Mouse (Mus musculus) neural tube, embryonic 15.5 days (tissue): Measurements from ENCODE around the gene Psrc1. TPM values are rescaled to one million over a fixed set of nuclear protein-coding genes. Genes with fewer than 3 reads are reported as not detected.

Experiments used
- ATAC-seq: fragments of 200-750 bp; cut with Nextera tagmentation; 2 replicates; pipeline ENCODE4 v1.8.0; 2017; ENCODE audit warnings: mild to moderate bottlenecking, moderate TSS enrichment, moderate library complexity; ENCODE audit not compliant: low FRiP score
- H3K27ac ChIP-seq: fragments of 300-500 bp; sonication (generic); replicated peaks from 2 replicates; pipeline ENCODE4 v1.5.1; 2015; ENCODE audit warnings: mild to moderate bottlenecking, inconsistent platforms
- H3K27me3 ChIP-seq: fragments of 300-500 bp; sonication (generic); replicated peaks from 2 replicates; pipeline ENCODE4 v1.6.1; 2015; ENCODE audit warnings: inconsistent platforms
- H3K36me3 ChIP-seq: fragments of 300-500 bp; sonication (generic); 2 replicates; pipeline ENCODE4 v1.6.1; 2015; ENCODE audit warnings: inconsistent platforms
- H3K4me1 ChIP-seq: fragments of 300-500 bp; sonication (generic); 2 replicates; pipeline ENCODE4 v1.6.1; 2015; ENCODE audit warnings: inconsistent platforms
- H3K4me2 ChIP-seq: fragments of 300-500 bp; sonication (generic); 2 replicates; pipeline ENCODE4 v1.6.1; 2015; ENCODE audit warnings: inconsistent platforms, mild to moderate bottlenecking, moderate library complexity
- H3K4me3 ChIP-seq: fragments of 300-500 bp; sonication (generic); replicated peaks from 2 replicates; pipeline ENCODE4 v1.5.1; 2015; ENCODE audit warnings: mild to moderate bottlenecking, inconsistent platforms
- H3K9ac ChIP-seq: fragments of 300-500 bp; sonication (generic); replicated peaks from 2 replicates; pipeline ENCODE4 v1.6.1; 2015; ENCODE audit warnings: mild to moderate bottlenecking, inconsistent platforms
- H3K9me3 ChIP-seq: fragments of 300-500 bp; sonication (generic); replicated peaks from 2 replicates; pipeline ENCODE4 v1.6.1; 2016; ENCODE audit warnings: inconsistent platforms
- WGBS: fragments of 180-500 bp; shearing (Covaris S2); methylation state at CpG from one replicate; pipeline ENCODE4 v1.1.7; 2015; ENCODE audit warnings: mixed read lengths; 5-methylcytosine and 5-hydroxymethylcytosine counted together
- polyA plus RNA-seq: library from polyadenylated mRNA; unstranded; fragments of >200 nt; fragmentation: Nextera tagmentation; extraction: Ambion mirVana; gene quantifications from 2 replicates; pipeline ENCODE4 v1.2.1, GENCODE M21; 2015

The Psrc1 gene
- 5.5 and 12.4 TPM in 2 replicates for polyA plus RNA-seq

- Histone ChIP-seq H3K9me3 (no peaks in the 10 kb centered on the region), H3K4me2 (peak within 1 kb of the TSS; percentile 75), H3K27me3 (no peaks in the 10 kb centered on the region), H3K4me3 (peak within 1 kb of the TSS; percentile 74), H3K9ac (peak within 1 kb of the TSS; percentile 52), H3K27ac (no peak within 1 kb of the TSS), H3K4me1 (peaks cover 28% of the 10 kb centered on the region), H3K36me3 (no peaks in the 10 kb centered on the region)
- 2% methylated on average over 44 of the region's 44 CpGs for WGBS
- peak; percentile 93 for ATAC-seq
Observed at GRCm38 (mm10) chr3:108383485-108384354, at the start of gene Psrc1. TSS of gene Psrc1 (plus strand) at chr3:108383839.

DNA sequence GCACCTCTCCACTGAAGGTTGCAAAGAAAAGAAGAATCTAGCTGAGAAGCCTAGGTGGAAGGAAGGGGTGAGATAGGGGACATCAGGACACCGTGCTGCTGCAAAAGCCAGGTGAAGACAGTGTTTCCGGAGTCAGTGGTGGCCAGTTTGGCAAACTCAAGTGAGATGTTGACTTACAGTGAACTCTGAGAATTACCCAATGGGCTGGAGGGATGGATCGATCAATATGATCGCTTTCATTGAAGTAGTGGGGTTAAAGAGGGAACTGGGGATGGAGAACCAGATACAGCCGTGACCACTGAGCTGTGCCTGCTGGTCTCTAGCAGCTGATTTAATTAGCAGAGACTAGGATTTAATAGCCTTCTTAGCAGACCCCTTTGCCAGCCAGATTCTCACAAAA is 46.8 kb upstream of the Psrc1 start:
- Histone ChIP-seq H3K4me3 (no peak overlapping the region), H3K9ac (no peak overlapping the region), H3K4me1 (no peaks in the 10 kb centered on the region), H3K36me3 (peaks cover 88% of the 10 kb centered on the region), H3K27ac (no peak overlapping the region), H3K9me3 (no peaks in the 10 kb centered on the region), H3K27me3 (no peaks in the 10 kb centered on the region), H3K4me2 (no peak overlapping the region)
- WGBS, result 95% methylated on average over 5 of the region's 5 CpGs
- no peak for ATAC-seq

- no peaks in the 10 kb centered on the region for H3K9me3 ChIP-seq
- no peak overlapping the region for H3K4me2 ChIP-seq
- no peak for ATAC-seq
- no peak overlapping the region for H3K4me3 ChIP-seq
- peaks cover 77% of the 10 kb centered on the region for H3K36me3 ChIP-seq
- no peak overlapping the region for H3K9ac ChIP-seq
- H3K4me1 ChIP-seq, result no peaks in the 10 kb centered on the region
- H3K27me3 ChIP-seq, result no peaks in the 10 kb centered on the region
- WGBS, result 90% methylated on average over 2 of the region's 2 CpGs
- H3K27ac ChIP-seq, result no peak overlapping the region
Observed at GRCm38 (mm10) chr3:108341040-108341439, 42.6 kb upstream of the Psrc1 start.

DNA sequence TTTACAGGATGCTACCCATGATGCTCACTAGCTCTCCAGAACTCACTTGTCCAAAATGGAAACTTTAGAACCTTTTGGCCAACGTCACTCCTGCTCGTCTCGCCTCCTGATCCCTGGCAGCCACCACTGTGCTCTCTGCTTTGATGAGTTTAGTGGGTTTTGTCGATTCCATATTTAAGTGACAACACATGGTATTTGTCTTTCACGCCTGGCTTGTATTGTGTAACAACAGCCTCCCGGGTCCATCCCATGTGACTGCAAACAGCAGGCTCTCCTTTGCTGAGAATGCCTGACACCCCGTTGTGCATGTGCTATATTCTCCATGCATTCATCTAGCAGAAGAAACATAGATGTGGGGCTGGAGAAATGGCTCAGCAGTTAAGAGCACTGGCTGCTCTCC is 41.5 kb upstream of the Psrc1 start:
- ATAC-seq, result no peak
- Histone ChIP-seq H3K36me3 (peaks cover 81% of the 10 kb centered on the region), H3K27ac (no peak overlapping the region), H3K27me3 (no peaks in the 10 kb centered on the region), H3K4me3 (no peak overlapping the region), H3K9ac (no peak overlapping the region), H3K9me3 (no peaks in the 10 kb centered on the region), H3K4me1 (no peaks in the 10 kb centered on the region), H3K4me2 (no peak overlapping the region)
- 85% methylated on average over 7 of the region's 7 CpGs for WGBS

- H3K9ac ChIP-seq, result no peak overlapping the region
- no peaks in the 10 kb centered on the region for H3K4me1 ChIP-seq
- no peak overlapping the region for H3K27ac ChIP-seq
- no peaks in the 10 kb centered on the region for H3K9me3 ChIP-seq
- 90% methylated on average over 7 of the region's 7 CpGs for WGBS
- no peak overlapping the region for H3K4me2 ChIP-seq
- ATAC-seq, result no peak
- H3K36me3 ChIP-seq, result peaks cover 83% of the 10 kb centered on the region
- no peak overlapping the region for H3K4me3 ChIP-seq
- no peaks in the 10 kb centered on the region for H3K27me3 ChIP-seq
Observed at GRCm38 (mm10) chr3:108345855-108346254, 37.8 kb upstream of the Psrc1 start.

DNA sequence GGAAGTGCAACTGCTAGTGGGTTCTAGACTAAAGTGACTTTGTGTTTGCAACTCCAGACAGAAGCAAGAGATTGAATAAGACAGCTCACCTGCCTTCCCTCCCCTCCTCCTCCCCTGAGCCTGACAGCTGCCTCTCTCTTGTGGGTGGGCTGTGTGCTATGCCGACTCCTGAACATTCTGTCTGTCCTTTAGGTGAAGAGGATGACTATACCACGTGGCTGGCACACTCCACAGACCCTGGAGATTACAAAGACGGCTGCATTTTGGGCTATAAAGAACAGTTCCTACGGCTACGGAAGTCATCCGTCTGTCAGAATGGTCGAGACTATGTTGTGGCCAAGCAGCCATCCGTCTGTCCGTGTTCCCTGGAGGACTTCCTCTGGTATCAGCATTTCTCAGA is 35.3 kb upstream of the Psrc1 start:
- Histone ChIP-seq H3K27me3 (no peaks in the 10 kb centered on the region), H3K9ac (no peak overlapping the region), H3K36me3 (peaks cover 85% of the 10 kb centered on the region), H3K4me1 (no peaks in the 10 kb centered on the region), H3K27ac (no peak overlapping the region), H3K4me3 (no peak overlapping the region), H3K9me3 (no peaks in the 10 kb centered on the region), H3K4me2 (no peak overlapping the region)
- 73% methylated on average over 9 of the region's 9 CpGs for WGBS
- no peak for ATAC-seq

DNA sequence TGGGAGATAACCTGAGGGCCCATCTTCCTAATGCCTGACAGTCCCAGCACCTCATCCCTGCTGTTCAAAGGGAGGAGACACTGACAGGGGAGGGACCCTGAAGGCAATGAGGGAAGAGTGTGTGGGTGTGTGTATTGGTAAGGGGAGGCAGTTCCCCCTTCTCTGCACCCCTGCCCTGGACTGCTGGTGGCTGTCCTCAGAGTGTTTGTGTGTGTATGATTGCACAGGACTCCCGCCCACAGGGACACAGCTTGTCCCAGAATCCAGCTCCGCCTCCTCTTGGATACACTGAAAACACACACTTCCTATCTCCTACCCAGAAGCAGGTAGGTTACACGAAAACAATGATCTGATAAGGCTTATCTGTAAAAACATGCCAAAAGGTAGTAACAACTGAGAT is 28.4 kb upstream of the Psrc1 start:
- Histone ChIP-seq H3K36me3 (peaks cover 87% of the 10 kb centered on the region), H3K27me3 (no peaks in the 10 kb centered on the region)

DNA sequence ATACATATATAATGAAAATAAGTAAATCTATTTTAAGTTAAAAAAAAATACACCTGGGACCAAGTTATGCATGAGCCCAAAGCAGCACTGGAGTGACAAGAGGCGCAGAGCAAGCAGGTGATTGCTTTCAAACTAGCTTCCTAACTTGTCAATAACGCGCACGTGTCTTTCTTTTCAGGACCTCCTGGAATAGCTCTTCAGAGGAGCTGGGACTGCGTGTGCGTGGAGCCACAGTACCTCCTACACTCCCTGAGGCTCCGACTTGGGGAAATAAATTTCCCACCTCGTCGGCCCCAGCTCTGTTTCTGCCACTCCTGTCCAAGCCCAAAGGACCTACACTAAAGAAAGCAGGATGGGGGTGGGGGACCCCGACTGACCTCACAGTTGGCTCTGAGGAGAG is 26.6 kb upstream of the Psrc1 start:
- Histone ChIP-seq H3K4me2 (no peak overlapping the region), H3K9ac (no peak overlapping the region), H3K4me1 (0 out of 2 replicates have a peak, but pooled peaks cover 3% of the 10 kb centered on the region), H3K9me3 (no peaks in the 10 kb centered on the region), H3K27me3 (no peaks in the 10 kb centered on the region), H3K27ac (no peak overlapping the region), H3K4me3 (no peak overlapping the region), H3K36me3 (peaks cover 70% of the 10 kb centered on the region)
- no peak for ATAC-seq
- 88% methylated on average over 10 of the region's 10 CpGs for WGBS

More for the DNA sequence above, 28.4 kb upstream of the Psrc1 start:
- no peaks in the 10 kb centered on the region for H3K4me1 ChIP-seq
- ATAC-seq, result no peak
- H3K4me3 ChIP-seq, result no peak overlapping the region
- 96% methylated on average over 3 of the region's 3 CpGs for WGBS
- no peak overlapping the region for H3K9ac ChIP-seq
- H3K4me2 ChIP-seq, result no peak overlapping the region
- no peaks in the 10 kb centered on the region for H3K9me3 ChIP-seq
- no peak overlapping the region for H3K27ac ChIP-seq

- Histone ChIP-seq H3K36me3 (peaks cover 58% of the 10 kb centered on the region), H3K27ac (no peak overlapping the region), H3K9ac (no peak overlapping the region), H3K4me3 (no peak overlapping the region), H3K4me1 (0 out of 2 replicates have a peak, but pooled peaks cover 3% of the 10 kb centered on the region), H3K9me3 (no peaks in the 10 kb centered on the region), H3K27me3 (no peaks in the 10 kb centered on the region), H3K4me2 (no peak overlapping the region)
- 86% methylated on average over 6 of the region's 6 CpGs for WGBS
- ATAC-seq, result no peak
Observed at GRCm38 (mm10) chr3:108358445-108358844, 25.2 kb upstream of the Psrc1 start.

- H3K4me3 ChIP-seq, result no peak overlapping the region
- no peak overlapping the region for H3K27ac ChIP-seq
- no peaks in the 10 kb centered on the region for H3K27me3 ChIP-seq
- H3K36me3 ChIP-seq, result peaks cover 33% of the 10 kb centered on the region
- 0 out of 2 replicates have a peak, but pooled peaks cover 3% of the 10 kb centered on the region for H3K4me1 ChIP-seq
- 16% methylated on average over 7 of the region's 7 CpGs for WGBS
- H3K9ac ChIP-seq, result no peak overlapping the region
- no peaks in the 10 kb centered on the region for H3K9me3 ChIP-seq
- ATAC-seq, result no peak
- no peak overlapping the region for H3K4me2 ChIP-seq
Observed at GRCm38 (mm10) chr3:108360894-108361293, 22.7 kb upstream of the Psrc1 start.

DNA sequence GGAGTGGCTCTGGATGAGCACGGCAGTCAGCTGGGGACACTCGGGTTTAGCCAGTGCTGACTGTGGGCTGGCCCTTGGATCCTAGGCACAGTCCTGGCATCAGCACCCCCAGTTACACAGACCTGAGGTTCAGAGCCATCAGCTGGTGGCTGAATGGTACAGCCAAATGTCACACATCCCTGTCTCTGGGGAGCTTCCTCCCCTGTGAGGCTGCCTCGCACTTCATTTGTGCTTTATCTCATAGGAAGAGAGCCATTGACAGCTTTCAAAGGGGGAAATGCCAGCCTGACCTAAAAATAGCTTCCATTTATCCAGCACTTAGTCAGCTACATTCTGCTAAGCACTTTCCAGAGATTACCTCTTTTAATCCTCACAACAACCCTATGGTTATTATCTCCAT is 20.0 kb upstream of the Psrc1 start:
- Histone ChIP-seq H3K36me3 (peaks cover 6% of the 10 kb centered on the region), H3K27ac (no peak overlapping the region), H3K9me3 (no peaks in the 10 kb centered on the region), H3K4me3 (no peak overlapping the region), H3K27me3 (no peaks in the 10 kb centered on the region), H3K4me1 (0 out of 2 replicates have a peak, but pooled peaks cover 7% of the 10 kb centered on the region), H3K9ac (no peak overlapping the region), H3K4me2 (no peak overlapping the region)
- 70% methylated on average over 3 of the region's 3 CpGs for WGBS
- no peak for ATAC-seq

DNA sequence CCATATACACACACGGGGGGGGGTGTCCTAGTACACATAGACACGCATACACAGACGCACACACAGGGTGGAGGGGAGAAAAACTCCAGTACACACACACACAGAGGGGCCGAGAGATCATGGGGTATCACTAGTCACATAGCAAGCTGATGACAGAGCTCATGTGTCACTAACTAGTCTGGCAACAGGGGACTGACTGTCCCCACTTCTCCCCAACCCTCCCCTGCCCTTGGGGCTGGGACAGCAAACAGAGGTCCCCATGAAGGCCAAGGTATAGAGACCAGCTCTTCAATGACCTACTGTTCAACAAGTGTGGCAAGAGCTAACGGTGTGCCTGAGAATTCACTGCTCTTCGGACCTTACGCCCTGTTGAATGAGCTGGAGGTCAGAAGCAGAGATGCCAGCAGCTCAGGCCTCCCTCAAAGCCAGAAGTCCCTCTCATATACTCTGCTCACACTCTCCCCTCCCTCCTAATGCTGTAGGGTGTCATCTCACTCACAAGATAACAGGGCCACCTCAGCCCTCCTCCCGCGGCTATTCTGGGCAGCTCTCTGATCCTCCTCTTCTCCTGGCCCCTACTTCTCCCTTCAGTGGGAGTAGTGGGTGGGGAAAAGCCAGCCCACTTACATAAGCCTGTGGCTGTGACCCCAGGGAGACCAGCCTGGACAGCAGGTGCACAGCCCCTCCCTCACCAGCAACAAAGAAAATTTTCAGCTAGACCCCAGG is 19.2 kb upstream of the Psrc1 start, which contains the start of gene Mybphl:
TSS of gene Mybphl (plus strand) at position 642 of the 726 bp plus-strand sequence.
- H3K4me1 ChIP-seq, result 0 out of 2 replicates have a peak, but pooled peaks cover 7% of the 10 kb centered on the region
- H3K9me3 ChIP-seq, result no peaks in the 10 kb centered on the region
- H3K27ac ChIP-seq, result no peak within 1 kb of the TSS
- no peak within 1 kb of the TSS for H3K9ac ChIP-seq
- H3K36me3 ChIP-seq, result peaks cover 4% of the 10 kb centered on the region; the same call in 1 of the 2 replicates
- no peak for ATAC-seq
- no peaks in the 10 kb centered on the region for H3K27me3 ChIP-seq
- 72% methylated on average over 9 of the region's 9 CpGs for WGBS
- H3K4me2 ChIP-seq, result no peak within 1 kb of the TSS
- no peak within 1 kb of the TSS for H3K4me3 ChIP-seq
